Comparison of ENCODE assay signal across 18 mouse cellular contexts in the genomic region with DNA sequence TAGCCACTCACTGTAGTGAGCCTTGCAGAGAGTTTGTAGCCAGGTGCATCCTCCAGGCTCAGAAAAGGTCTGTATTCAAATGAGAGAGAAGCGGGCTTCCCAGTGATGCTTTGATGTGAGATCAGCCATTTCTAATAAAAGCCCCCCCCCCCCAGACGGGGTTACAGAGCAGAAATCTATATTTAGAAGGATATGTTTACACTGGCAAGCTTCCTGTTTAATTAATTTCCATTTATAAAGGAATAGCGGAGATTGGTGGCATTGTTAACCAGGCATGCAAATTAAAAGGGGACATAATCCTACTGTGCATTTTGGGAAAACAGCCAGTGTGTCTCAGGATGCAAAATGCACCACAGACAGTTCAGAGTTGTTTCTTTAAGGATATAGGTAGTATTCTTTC.
DNase-seq lines count a peak whose midpoint lies in the region; ATAC-seq and TF ChIP-seq lines count a peak whose summit lies in the region.
"Had no signal": no experiment of that assay in that cellular context is flagged by ENCODE, and none has a peak within 500 bp of the region (broad histone marks: within the 10 kb centered on the region; RNA-seq: fewer than 3 reads in every experiment).

No protein-coding gene starts in this region.

- 0 out of 2 replicates have a peak, but pooled peaks cover 2% of the 10 kb centered on the region for H3K36me3 ChIP-seq in heart, embryonic 12.5 days
- no peaks in the 10 kb centered on the region for H3K36me3 ChIP-seq in heart, adult 2 months (ENCODE audit: control insufficient read depth, insufficient read depth, low read length)
- no peaks in the 10 kb centered on the region for H3K36me3 ChIP-seq in lung, postnatal 0 days (ENCODE audit: insufficient read depth, low read length)
- 0 out of 2 replicates have a peak, but pooled peaks cover 3% of the 10 kb centered on the region for H3K36me3 ChIP-seq in embryonic facial prominence, embryonic 14.5 days (ENCODE audit: control insufficient read depth, insufficient read depth, low read length)
- H3K36me3 ChIP-seq in kidney, adult 2 months (ENCODE audit: control insufficient read depth, insufficient read depth, low read length), result no peaks in the 10 kb centered on the region
- no peaks in the 10 kb centered on the region for H3K36me3 ChIP-seq in intestine, postnatal 0 days (ENCODE audit: control insufficient read depth, insufficient read depth)
- H3K36me3 ChIP-seq: hindbrain, embryonic 10.5 days had no signal

- no peak overlapping the region for H3K9ac ChIP-seq in heart, embryonic 12.5 days
- no peak overlapping the region for H3K9ac ChIP-seq in heart, adult 2 months (ENCODE audit: low read depth, low read length)
- H3K9ac ChIP-seq in lung, postnatal 0 days (replicated peaks; ENCODE audit: low read depth), result no peak overlapping the region
- H3K9ac ChIP-seq in embryonic facial prominence, embryonic 14.5 days (ENCODE audit: low read depth, low read length), result no peak overlapping the region; the same call in 1 of the 2 replicates
- H3K9ac ChIP-seq in intestine, postnatal 0 days (ENCODE audit: low read depth, low read length), result no peak overlapping the region
- H3K9ac ChIP-seq: liver, embryonic 14.5 days had no signal

- no peak for DNase-seq in heart, adult 2 months
- no peak for DNase-seq in lung, postnatal 0 days (ENCODE audit: low spot score)
- no peak for DNase-seq in lung, postnatal 25 days (ENCODE audit: low spot score)
- DNase-seq in Muller cell, postnatal 12 days (ENCODE audit: inconsistent ontology term), result peak; percentile 62
- no peak for DNase-seq in embryonic facial prominence, embryonic 14.5 days (ENCODE audit: low spot score)
- DNase-seq in kidney, adult 2 months, result no peak
- DNase-seq: adrenal gland, postnatal 36 days; B cell, adult 2 months; cerebellum, adult 18-20 months; cerebellum, postnatal 25 days; kidney, adult 9 months; kidney, postnatal 25 days; right cerebral cortex, adult 18-20 months; thymus, postnatal 25 days had no signal

- H3K79me2 ChIP-seq in heart, adult 2 months (replicated peaks; ENCODE audit: control insufficient read depth, insufficient read depth, low read length), result peaks cover 1% of the 10 kb centered on the region; the same call in 1 of the 2 replicates

- no peak overlapping the region for H3K4me3 ChIP-seq in heart, embryonic 12.5 days
- H3K4me3 ChIP-seq in heart, adult 2 months, result no peak overlapping the region
- H3K4me3 ChIP-seq in lung, postnatal 0 days (ENCODE audit: low read depth, low read length), result no peak overlapping the region
- no peak overlapping the region for H3K4me3 ChIP-seq in embryonic facial prominence, embryonic 14.5 days (ENCODE audit: low read depth, low read length)
- no peak overlapping the region for H3K4me3 ChIP-seq in kidney, adult 2 months (ENCODE audit: insufficient read depth, low read depth, low read length)
- no peak overlapping the region for H3K4me3 ChIP-seq in intestine, postnatal 0 days (ENCODE audit: low read depth, low read length)
- H3K4me3 ChIP-seq: hindbrain, embryonic 10.5 days had no signal

- ATAC-seq in heart, embryonic 12.5 days (ENCODE audit: insufficient number of reproducible peaks, low FRiP score), result no peak
- no peak for ATAC-seq in lung, postnatal 0 days
- ATAC-seq in embryonic facial prominence, embryonic 14.5 days (ENCODE audit: low read depth), result no peak
- ATAC-seq in intestine, postnatal 0 days, result no peak

- TF ChIP-seq EP300 in heart, adult 2 months (IDR thresholded peaks at IDR 0.05; ENCODE audit: insufficient read depth, low read depth, low read length), result no peak
- peak; percentile 38 for TF ChIP-seq EP300 in lung, postnatal 0 days (IDR thresholded peaks at IDR 0.05)

- 0 out of 2 replicates have a peak overlapping the region, but pooled peaks have one; percentile 5 for H3K27ac ChIP-seq in heart, embryonic 12.5 days (ENCODE audit: poor library complexity, severe bottlenecking)
- no peak overlapping the region for H3K27ac ChIP-seq in heart, adult 2 months
- no peak overlapping the region for H3K27ac ChIP-seq in lung, postnatal 0 days (ENCODE audit: low read length)
- peak overlapping the region; percentile 41 for H3K27ac ChIP-seq in embryonic facial prominence, embryonic 14.5 days (replicated peaks; ENCODE audit: low read depth, low read length)
- no peak overlapping the region for H3K27ac ChIP-seq in kidney, adult 2 months (ENCODE audit: insufficient read depth, low read depth, low read length)
- H3K27ac ChIP-seq in intestine, postnatal 0 days (ENCODE audit: low read depth, low read length), result no peak overlapping the region
- H3K27ac ChIP-seq: hindbrain, embryonic 10.5 days; liver, embryonic 14.5 days had no signal

- intact Hi-C loops in heart, adult 2 months (cut with DNase I), result no loop called here

- 54% methylated on average over 3 of the region's 3 CpGs for WGBS in heart, embryonic 12.5 days
- WGBS in heart, adult 2 months, result 29% methylated on average over 3 of the region's 3 CpGs
- 34% methylated on average over 3 of the region's 3 CpGs for WGBS in lung, postnatal 0 days
- whole genome bisulfite sequencing in embryonic facial prominence, embryonic 14.5 days, result 28% methylated on average over 3 of the region's 3 CpGs
- 42% methylated on average over 3 of the region's 3 CpGs for WGBS in kidney, adult 2 months
- WGBS in intestine, postnatal 0 days, result 58% methylated on average over 3 of the region's 3 CpGs

- peaks cover 68% of the 10 kb centered on the region for H3K4me1 ChIP-seq in heart, embryonic 12.5 days (replicated peaks)
- H3K4me1 ChIP-seq in heart, adult 2 months (ENCODE audit: control insufficient read depth, insufficient read depth, low read length), result peaks cover 14% of the 10 kb centered on the region
- H3K4me1 ChIP-seq in lung, postnatal 0 days (ENCODE audit: insufficient read depth, low read depth, low read length), result peaks cover 17% of the 10 kb centered on the region; the same call in 1 of the 2 replicates
- H3K4me1 ChIP-seq in embryonic facial prominence, embryonic 14.5 days (ENCODE audit: control insufficient read depth, insufficient read depth, low read length), result peaks cover 55% of the 10 kb centered on the region
- H3K4me1 ChIP-seq in kidney, adult 2 months (ENCODE audit: control insufficient read depth, insufficient read depth, low read length), result peaks cover 4% of the 10 kb centered on the region; the same call in 1 of the 2 replicates
- 0 out of 2 replicates have a peak, but pooled peaks cover 3% of the 10 kb centered on the region for H3K4me1 ChIP-seq in intestine, postnatal 0 days (replicated peaks; ENCODE audit: control insufficient read depth, insufficient read depth, low read length)

- no peak for TF ChIP-seq POLR2A in heart, adult 2 months (IDR thresholded peaks at IDR 0.05; ENCODE audit: insufficient read depth, low read depth, low read length)
- no peak for TF ChIP-seq POLR2A in kidney, adult 2 months (IDR thresholded peaks at IDR 0.05; ENCODE audit: low read depth, low read length)

- H3K9me3 ChIP-seq in heart, embryonic 12.5 days (replicated peaks), result no peaks in the 10 kb centered on the region
- H3K9me3 ChIP-seq in lung, postnatal 0 days (ENCODE audit: low read length), result no peaks in the 10 kb centered on the region
- no peaks in the 10 kb centered on the region for H3K9me3 ChIP-seq in embryonic facial prominence, embryonic 14.5 days (ENCODE audit: control insufficient read depth, low read length)
- H3K9me3 ChIP-seq in intestine, postnatal 0 days (ENCODE audit: control insufficient read depth), result no peaks in the 10 kb centered on the region
- H3K9me3 ChIP-seq: hindbrain, embryonic 10.5 days had no signal

- H3K4me2 ChIP-seq in heart, embryonic 12.5 days, result no peak overlapping the region
- no peak overlapping the region for H3K4me2 ChIP-seq in lung, postnatal 0 days (replicated peaks; ENCODE audit: low read depth, low read length)
- no peak overlapping the region for H3K4me2 ChIP-seq in embryonic facial prominence, embryonic 14.5 days (ENCODE audit: low read depth, low read length)
- H3K4me2 ChIP-seq in intestine, postnatal 0 days (replicated peaks; ENCODE audit: low read depth), result no peak overlapping the region

- H3K27me3 ChIP-seq in heart, embryonic 12.5 days (replicated peaks), result no peaks in the 10 kb centered on the region
- H3K27me3 ChIP-seq in heart, adult 2 months (ENCODE audit: control insufficient read depth, insufficient read depth, low read length), result no peaks in the 10 kb centered on the region
- H3K27me3 ChIP-seq in lung, postnatal 0 days (replicated peaks; ENCODE audit: insufficient read depth, low read length), result no peaks in the 10 kb centered on the region
- no peaks in the 10 kb centered on the region for H3K27me3 ChIP-seq in embryonic facial prominence, embryonic 14.5 days (replicated peaks; ENCODE audit: control insufficient read depth, insufficient read depth, low read length)
- H3K27me3 ChIP-seq in kidney, adult 2 months (replicated peaks; ENCODE audit: control insufficient read depth, insufficient read depth, low read length), result no peaks in the 10 kb centered on the region
- no peaks in the 10 kb centered on the region for H3K27me3 ChIP-seq in intestine, postnatal 0 days (replicated peaks; ENCODE audit: control insufficient read depth, insufficient read depth, low read length)

- TF ChIP-seq CTCF in heart, adult 2 months (IDR thresholded peaks at IDR 0.05), result no peak
- TF ChIP-seq CTCF in lung, postnatal 0 days (IDR thresholded peaks at IDR 0.05), result no peak
- TF ChIP-seq CTCF in kidney, adult 2 months (conservative IDR thresholded peaks at IDR 0.05; ENCODE audit: insufficient read depth, insufficient read length, low read depth, low read length), result no peak
- TF ChIP-seq CTCF in intestine, postnatal 0 days (IDR thresholded peaks at IDR 0.05; ENCODE audit: low read depth), result no peak

Comparison
In these comparisons a context has a peak if more than half of its experiments do, and no peak if none do; other contexts are left out.
1. H3K27ac ChIP-seq: peak in heart, embryonic 12.5 days (single experiment) and embryonic facial prominence, embryonic 14.5 days (single experiment); none in heart, adult 2 months (single experiment), lung, postnatal 0 days (single experiment), kidney, adult 2 months (single experiment) and intestine, postnatal 0 days (single experiment).